Mouse (Mus musculus): ENCODE measurements around the gene Hist3h2a. TPM values are rescaled to one million over a fixed set of nuclear protein-coding genes. Genes with fewer than 3 reads are reported as not detected.

Gene Hist3h2a
- polyA plus RNA-seq, 1 experiment from 2014 or later = 129 TPM

DNA sequence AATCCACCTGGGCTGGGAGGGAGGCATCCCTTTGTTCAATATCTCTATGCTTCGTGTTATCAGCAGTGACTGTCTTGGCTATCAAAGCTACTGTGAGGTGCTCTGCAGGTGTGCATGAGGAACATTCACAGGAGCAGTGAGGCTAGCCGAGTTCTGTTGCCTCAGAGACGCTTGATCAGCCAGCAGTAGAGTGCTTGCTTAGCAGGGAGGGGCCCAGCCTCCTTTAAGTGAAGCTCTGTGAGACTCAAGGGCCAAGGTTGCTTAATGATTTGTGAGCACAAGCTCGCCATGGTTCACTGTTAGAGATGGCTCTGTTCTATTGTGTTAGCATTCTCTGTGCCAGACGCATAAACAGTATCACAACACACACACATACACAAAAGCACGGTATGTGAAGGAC lies 15.2 kb downstream of the Hist3h2a start:
- ATAC-seq (ENCODE audit: low FRiP score, low TSS enrichment) (no peak), DNase-seq (no peak)
- no peaks in the 10 kb centered on the region for H3K27me3 ChIP-seq (ENCODE audit: control insufficient read depth, insufficient read depth, low read length)
- H3K9ac ChIP-seq (replicated peaks; ENCODE audit: low read length) = no peak overlapping the region
- WGBS = 80% methylated on average over 6 of the region's 6 CpGs
- H3K27ac ChIP-seq (replicated peaks; ENCODE audit: low read depth, low read length) = no peak overlapping the region
- no peaks in the 10 kb centered on the region for H3K4me1 ChIP-seq (ENCODE audit: control insufficient read depth, insufficient read depth, low read length)
- H3K4me3 ChIP-seq (replicated peaks; ENCODE audit: low read depth, low read length) = no peak overlapping the region
- H3K9me3 ChIP-seq (ENCODE audit: control insufficient read depth, low read length) = no peaks in the 10 kb centered on the region
- H3K36me3 ChIP-seq (ENCODE audit: control insufficient read depth, insufficient read depth, low read length) = peaks cover 24% of the 10 kb centered on the region
- H3K4me2 ChIP-seq (ENCODE audit: low read length) = no peak overlapping the region

DNA sequence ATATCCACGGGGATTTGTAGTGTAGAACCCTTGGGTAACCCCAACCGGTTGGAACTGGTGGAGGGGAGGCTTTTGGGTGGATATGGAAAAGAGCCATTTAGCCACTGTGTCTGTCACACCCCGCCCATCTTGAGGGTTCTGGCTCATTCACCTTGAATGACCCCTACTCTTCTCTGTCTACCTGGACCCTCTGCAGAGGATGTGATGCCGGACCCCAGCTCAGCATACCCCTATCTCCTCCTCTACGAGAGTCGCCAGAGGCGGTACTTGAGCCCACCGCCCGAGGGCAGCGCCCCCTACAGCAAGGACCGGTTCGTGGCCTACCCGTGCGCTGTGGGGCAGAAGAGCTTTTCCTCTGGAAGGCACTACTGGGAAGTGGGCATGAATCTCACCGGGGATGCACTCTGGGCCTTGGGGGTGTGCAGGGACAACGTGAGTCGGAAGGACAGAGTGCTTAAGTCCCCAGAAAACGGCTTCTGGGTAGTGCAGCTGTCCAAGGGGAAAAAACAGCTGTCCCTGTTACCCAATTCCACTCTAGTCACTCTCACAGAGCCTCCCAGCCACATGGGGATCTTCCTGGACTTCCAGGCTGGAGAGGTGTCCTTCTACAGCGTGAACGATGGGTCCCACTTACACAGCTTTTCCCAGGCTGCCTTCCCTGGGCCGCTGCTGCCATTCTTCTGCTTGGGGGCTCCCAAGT lies 16.5 kb downstream of the Hist3h2a start:
- ATAC-seq (ENCODE audit: low FRiP score, low TSS enrichment) (no peak), DNase-seq (no peak)
- peaks cover 24% of the 10 kb centered on the region for H3K36me3 ChIP-seq (ENCODE audit: control insufficient read depth, insufficient read depth, low read length)
- no peak overlapping the region for H3K4me2 ChIP-seq (ENCODE audit: low read length)
- no peaks in the 10 kb centered on the region for H3K27me3 ChIP-seq (ENCODE audit: control insufficient read depth, insufficient read depth, low read length)
- no peaks in the 10 kb centered on the region for H3K9me3 ChIP-seq (ENCODE audit: control insufficient read depth, low read length)
- no peaks in the 10 kb centered on the region for H3K4me1 ChIP-seq (ENCODE audit: control insufficient read depth, insufficient read depth, low read length)
- WGBS = 92% methylated on average over 21 of the region's 21 CpGs
- no peak overlapping the region for H3K27ac ChIP-seq (replicated peaks; ENCODE audit: low read depth, low read length)
- H3K9ac ChIP-seq (replicated peaks; ENCODE audit: low read length) = no peak overlapping the region
- no peak overlapping the region for H3K4me3 ChIP-seq (replicated peaks; ENCODE audit: low read depth, low read length)

DNA sequence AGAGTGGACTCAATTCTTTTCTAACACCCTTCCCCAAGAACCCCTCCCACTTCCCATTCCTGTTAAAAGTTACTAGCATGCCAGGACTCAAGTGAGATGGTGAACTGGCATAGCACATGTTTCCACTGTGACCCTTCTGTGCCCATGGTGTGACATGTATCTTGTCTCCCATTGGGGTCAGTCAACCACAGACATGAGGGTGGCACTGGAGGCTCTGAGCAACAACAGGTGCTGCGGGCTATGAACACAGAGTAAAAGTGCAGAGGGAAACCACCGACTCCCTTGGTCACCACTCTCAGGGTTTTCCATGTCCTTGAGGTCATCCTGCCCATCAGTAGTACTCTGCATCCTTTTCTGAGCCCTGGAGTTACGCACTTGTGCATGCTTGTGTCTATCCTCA lies 17.3 kb downstream of the Hist3h2a start:
- no peak for DNase-seq
- no peak overlapping the region for H3K4me3 ChIP-seq (replicated peaks; ENCODE audit: low read depth, low read length)
- no peak overlapping the region for H3K27ac ChIP-seq (replicated peaks; ENCODE audit: low read depth, low read length)
- H3K9me3 ChIP-seq (ENCODE audit: control insufficient read depth, low read length) = no peaks in the 10 kb centered on the region
- peaks cover 24% of the 10 kb centered on the region for H3K36me3 ChIP-seq (ENCODE audit: control insufficient read depth, insufficient read depth, low read length)
- H3K27me3 ChIP-seq (ENCODE audit: control insufficient read depth, insufficient read depth, low read length) = no peaks in the 10 kb centered on the region
- no peak overlapping the region for H3K4me2 ChIP-seq (ENCODE audit: low read length)
- no peak overlapping the region for H3K9ac ChIP-seq (replicated peaks; ENCODE audit: low read length)
- no peak for ATAC-seq (ENCODE audit: low FRiP score, low TSS enrichment)
- H3K4me1 ChIP-seq (ENCODE audit: control insufficient read depth, insufficient read depth, low read length) = peaks cover under 1% of the 10 kb centered on the region
- 92% methylated on average over 3 of the region's 3 CpGs for WGBS

DNA sequence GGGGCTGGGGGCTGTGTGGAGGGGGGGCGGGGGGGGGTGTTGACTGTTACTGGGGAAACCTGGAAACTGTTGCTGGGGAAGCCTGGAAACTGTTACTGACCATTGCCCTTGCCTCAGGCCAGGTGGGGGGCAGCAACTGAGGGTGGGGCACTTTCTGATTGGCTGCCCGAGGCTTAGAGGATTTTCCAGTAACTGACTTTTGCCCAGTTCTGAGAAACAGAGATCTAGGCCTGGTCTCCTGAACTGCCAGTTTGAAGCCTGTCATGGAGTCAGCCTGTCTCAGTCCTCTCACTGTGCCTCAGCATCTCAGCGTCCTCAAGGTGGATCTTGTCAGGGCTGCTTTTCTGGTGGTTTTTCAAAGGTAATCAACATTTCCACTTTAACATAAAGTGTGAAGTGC lies 19.9 kb downstream of the Hist3h2a start:
- 89% methylated on average over 3 of the region's 3 CpGs for WGBS
- ATAC-seq (ENCODE audit: low FRiP score, low TSS enrichment) (no peak), DNase-seq (no peak)
- H3K36me3 ChIP-seq (ENCODE audit: control insufficient read depth, insufficient read depth, low read length) = peaks cover 22% of the 10 kb centered on the region
- H3K27ac ChIP-seq (replicated peaks; ENCODE audit: low read depth, low read length) = no peak overlapping the region
- peaks cover 13% of the 10 kb centered on the region for H3K4me1 ChIP-seq (ENCODE audit: control insufficient read depth, insufficient read depth, low read length)
- H3K9ac ChIP-seq (replicated peaks; ENCODE audit: low read length) = no peak overlapping the region
- H3K9me3 ChIP-seq (ENCODE audit: control insufficient read depth, low read length) = no peaks in the 10 kb centered on the region
- H3K4me2 ChIP-seq (ENCODE audit: low read length) = no peak overlapping the region
- H3K4me3 ChIP-seq (replicated peaks; ENCODE audit: low read depth, low read length) = no peak overlapping the region
- no peaks in the 10 kb centered on the region for H3K27me3 ChIP-seq (ENCODE audit: control insufficient read depth, insufficient read depth, low read length)

DNA sequence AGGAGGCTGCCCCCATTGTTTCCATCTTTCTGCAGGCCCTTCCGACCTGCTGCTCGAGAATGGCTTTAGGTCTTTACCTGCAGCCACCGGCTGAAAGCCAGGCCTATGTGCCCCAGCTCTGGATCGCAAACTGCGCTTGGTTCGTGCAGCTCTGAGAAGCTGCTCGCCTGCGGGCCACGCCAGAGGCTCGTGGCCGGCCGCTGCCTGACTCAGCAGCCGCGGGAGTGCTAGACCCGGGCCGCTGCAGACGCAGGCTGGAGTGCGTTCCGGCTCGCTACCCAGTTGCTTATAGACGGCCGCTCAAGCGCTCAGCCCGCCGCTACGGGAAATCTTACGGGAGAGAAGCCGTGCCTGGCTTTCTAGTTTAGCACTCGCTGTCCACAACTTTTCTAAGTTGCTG lies 22.7 kb downstream of the Hist3h2a start:
- Histone ChIP-seq H3K9ac (replicated peaks; ENCODE audit: low read length) (peak overlapping the region; percentile 88), H3K4me2 (ENCODE audit: low read length) (peak overlapping the region; percentile 99), H3K4me1 (ENCODE audit: control insufficient read depth, insufficient read depth, low read length) (peaks cover 22% of the 10 kb centered on the region), H3K36me3 (ENCODE audit: control insufficient read depth, insufficient read depth, low read length) (peaks cover 5% of the 10 kb centered on the region), H3K9me3 (ENCODE audit: control insufficient read depth, low read length) (no peaks in the 10 kb centered on the region), H3K27me3 (ENCODE audit: control insufficient read depth, insufficient read depth, low read length) (no peaks in the 10 kb centered on the region), H3K4me3 (replicated peaks; ENCODE audit: low read depth, low read length) (peak overlapping the region; percentile 92), H3K27ac (replicated peaks; ENCODE audit: low read depth, low read length) (peak overlapping the region; percentile 62)
- under 1% methylated on average over 29 of the region's 29 CpGs for WGBS
- ATAC-seq (ENCODE audit: low FRiP score, low TSS enrichment) (no peak), DNase-seq (no peak)

DNA sequence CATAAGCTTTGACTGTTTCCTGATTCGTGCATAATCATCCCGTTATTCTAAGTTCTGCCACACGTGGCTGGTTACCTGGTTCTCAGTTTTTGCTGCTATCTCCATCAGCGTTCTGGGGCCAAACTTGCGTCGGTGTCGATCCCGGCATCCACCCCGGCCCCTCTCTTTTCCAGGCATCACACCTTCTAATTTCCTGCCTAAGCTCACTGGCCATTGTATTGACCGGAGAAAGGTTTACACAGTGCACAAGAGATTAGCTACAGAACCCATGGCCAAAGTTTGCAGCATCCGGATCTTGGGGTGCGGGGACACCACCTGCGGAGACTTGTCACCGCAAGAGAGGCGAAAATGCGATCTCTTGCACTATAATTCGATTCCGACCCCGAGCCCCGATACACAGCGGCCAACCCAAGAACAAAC lies 23.1 kb downstream of the Hist3h2a start:
- peak overlapping the region; percentile 92 for H3K4me3 ChIP-seq (replicated peaks; ENCODE audit: low read depth, low read length)
- peak overlapping the region; percentile 62 for H3K27ac ChIP-seq (replicated peaks; ENCODE audit: low read depth, low read length)
- peak overlapping the region; percentile 99 for H3K4me2 ChIP-seq (ENCODE audit: low read length)
- DNase-seq = no peak
- peaks cover 22% of the 10 kb centered on the region for H3K4me1 ChIP-seq (ENCODE audit: control insufficient read depth, insufficient read depth, low read length)
- no peaks in the 10 kb centered on the region for H3K9me3 ChIP-seq (ENCODE audit: control insufficient read depth, low read length)
- H3K27me3 ChIP-seq (ENCODE audit: control insufficient read depth, insufficient read depth, low read length) = no peaks in the 10 kb centered on the region
- no peak for ATAC-seq (ENCODE audit: low FRiP score, low TSS enrichment)
- H3K36me3 ChIP-seq (ENCODE audit: control insufficient read depth, insufficient read depth, low read length) = peaks cover 10% of the 10 kb centered on the region
- WGBS = under 1% methylated on average over 21 of the region's 21 CpGs
- H3K9ac ChIP-seq (replicated peaks; ENCODE audit: low read length) = peak overlapping the region; percentile 88

DNA sequence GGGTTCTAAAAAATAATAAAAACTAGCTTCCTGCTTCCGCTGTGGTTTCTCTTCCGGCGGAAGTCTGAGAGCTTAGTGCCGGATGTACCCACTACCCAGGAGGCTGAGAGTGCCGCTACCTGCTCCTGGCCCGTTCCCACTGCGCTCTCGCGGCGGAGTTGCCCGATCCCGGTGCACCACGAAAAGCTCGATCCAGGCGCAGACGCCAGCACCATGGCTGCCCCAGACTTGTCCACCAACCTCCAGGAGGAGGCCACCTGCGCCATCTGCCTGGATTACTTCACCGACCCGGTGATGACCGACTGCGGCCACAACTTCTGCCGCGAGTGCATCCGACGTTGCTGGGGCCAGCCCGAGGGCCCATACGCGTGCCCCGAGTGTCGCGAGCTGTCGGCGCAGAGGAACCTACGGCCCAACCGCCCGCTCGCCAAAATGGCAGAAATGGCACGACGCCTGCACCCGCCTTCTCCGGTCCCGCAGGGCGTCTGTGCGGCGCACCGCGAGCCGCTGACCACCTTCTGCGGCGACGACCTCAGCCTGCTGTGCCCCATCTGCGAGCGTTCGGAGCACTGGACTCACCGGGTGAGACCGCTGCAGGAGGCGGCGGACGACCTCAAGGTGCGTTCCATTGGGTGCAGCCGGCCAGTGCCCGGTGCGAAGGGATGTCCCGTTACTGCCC lies 23.7 kb downstream of the Hist3h2a start, which contains the start of gene Trim11:
Gene Trim11 (plus strand): TSS at position 67 of the 679 bp plus-strand sequence.
- Histone ChIP-seq H3K36me3 (ENCODE audit: control insufficient read depth, insufficient read depth, low read length) (peaks cover 14% of the 10 kb centered on the region), H3K9me3 (ENCODE audit: control insufficient read depth, low read length) (no peaks in the 10 kb centered on the region), H3K4me2 (ENCODE audit: low read length) (peak within 1 kb of the TSS; percentile 99), H3K27me3 (ENCODE audit: control insufficient read depth, insufficient read depth, low read length) (no peaks in the 10 kb centered on the region), H3K27ac (replicated peaks; ENCODE audit: low read depth, low read length) (peak within 1 kb of the TSS; percentile 62), H3K4me3 (replicated peaks; ENCODE audit: low read depth, low read length) (peak within 1 kb of the TSS; percentile 92), H3K4me1 (ENCODE audit: control insufficient read depth, insufficient read depth, low read length) (peaks cover 22% of the 10 kb centered on the region), H3K9ac (replicated peaks; ENCODE audit: low read length) (peak within 1 kb of the TSS; percentile 88)
- under 1% methylated on average over 64 of the region's 64 CpGs for WGBS
- DNase-seq = peak; percentile 88
- ATAC-seq (ENCODE audit: low FRiP score, low TSS enrichment) = peak; percentile 68; the same call in 1 of the 2 replicates

DNA sequence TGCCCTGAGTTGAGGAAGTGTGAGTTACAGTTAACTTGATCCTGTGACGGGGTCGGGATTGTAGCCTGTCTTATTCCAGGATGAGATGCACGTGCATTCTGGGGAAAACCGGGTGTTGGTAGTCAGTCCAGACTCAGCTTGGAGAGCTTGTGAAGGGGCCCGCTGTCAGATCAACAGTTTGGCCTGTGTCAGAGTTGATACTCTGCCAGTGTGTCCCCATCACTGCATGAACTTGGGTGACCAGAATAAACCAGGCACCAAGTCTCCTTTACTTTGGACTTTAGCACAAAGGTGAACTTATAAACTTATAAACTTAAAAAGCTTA lies 24.2 kb downstream of the Hist3h2a start:
- ATAC-seq (ENCODE audit: low FRiP score, low TSS enrichment) (no peak), DNase-seq (no peak)
- Histone ChIP-seq H3K4me3 (replicated peaks; ENCODE audit: low read depth, low read length) (peak overlapping the region; percentile 92), H3K9ac (replicated peaks; ENCODE audit: low read length) (peak overlapping the region; percentile 88), H3K4me1 (ENCODE audit: control insufficient read depth, insufficient read depth, low read length) (peaks cover 22% of the 10 kb centered on the region), H3K36me3 (ENCODE audit: control insufficient read depth, insufficient read depth, low read length) (peaks cover 16% of the 10 kb centered on the region), H3K9me3 (ENCODE audit: control insufficient read depth, low read length) (no peaks in the 10 kb centered on the region), H3K27me3 (ENCODE audit: control insufficient read depth, insufficient read depth, low read length) (no peaks in the 10 kb centered on the region), H3K27ac (replicated peaks; ENCODE audit: low read depth, low read length) (no peak overlapping the region), H3K4me2 (ENCODE audit: low read length) (peak overlapping the region; percentile 99)
- whole genome bisulfite sequencing = 8% methylated on average over 5 of the region's 5 CpGs

DNA sequence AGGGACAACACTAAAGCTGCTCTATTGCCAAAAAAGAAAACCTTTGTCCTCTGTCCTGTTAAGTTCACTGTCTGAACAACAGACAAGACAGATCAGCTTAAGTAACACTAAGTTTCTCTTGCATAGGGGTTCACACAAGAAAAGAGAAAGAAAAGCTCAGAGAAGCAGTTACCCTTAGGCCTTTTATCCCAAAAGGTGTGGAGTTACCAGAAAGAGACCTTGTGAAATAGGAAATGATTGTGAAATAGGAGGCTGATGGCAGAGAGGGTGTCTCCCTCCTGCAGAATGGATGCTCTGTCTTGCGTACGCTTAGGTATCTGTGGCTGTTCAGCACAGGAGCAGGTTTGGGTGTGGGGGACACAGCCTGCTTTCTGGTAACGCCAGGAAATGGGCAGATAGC lies 24.7 kb downstream of the Hist3h2a start:
- WGBS = 88% methylated on average over 3 of the region's 3 CpGs
- no peaks in the 10 kb centered on the region for H3K27me3 ChIP-seq (ENCODE audit: control insufficient read depth, insufficient read depth, low read length)

More for the DNA sequence above, 24.7 kb downstream of the Hist3h2a start:
- ATAC-seq (ENCODE audit: low FRiP score, low TSS enrichment) (no peak), DNase-seq (no peak)
- Histone ChIP-seq H3K9ac (replicated peaks; ENCODE audit: low read length) (peak overlapping the region; percentile 88), H3K36me3 (ENCODE audit: control insufficient read depth, insufficient read depth, low read length) (peaks cover 21% of the 10 kb centered on the region), H3K27ac (replicated peaks; ENCODE audit: low read depth, low read length) (no peak overlapping the region), H3K4me1 (ENCODE audit: control insufficient read depth, insufficient read depth, low read length) (peaks cover 22% of the 10 kb centered on the region), H3K9me3 (ENCODE audit: control insufficient read depth, low read length) (no peaks in the 10 kb centered on the region), H3K4me2 (ENCODE audit: low read length) (peak overlapping the region; percentile 99), H3K4me3 (replicated peaks; ENCODE audit: low read depth, low read length) (peak overlapping the region; percentile 92)

Data from midbrain, embryonic 14.5 days (tissue).